Mouse (Mus musculus) neural tube, embryonic 14.5 days (tissue): Measurements from ENCODE around the gene Ccser1. TPM values are rescaled to one million over a fixed set of nuclear protein-coding genes. Genes with fewer than 3 reads are reported as not detected.
"Not testable (repeated sequence)": the region's sequence is repeated elsewhere in the genome, so short reads cannot be mapped to it uniquely, and the experiment has no call there.

Source experiments
- ATAC-seq: fragments of 200-750 bp; cut with Nextera tagmentation; 2 replicates; pipeline ENCODE4 v1.8.0; 2017; ENCODE audit warnings: low read depth, mild to moderate bottlenecking, moderate TSS enrichment, moderate library complexity
- H3K27ac ChIP-seq: fragments of 300-500 bp; sonication (generic); 2 replicates; pipeline ENCODE4 v1.5.1; 2014; ENCODE audit warnings: low read depth, mild to moderate bottlenecking, control low read depth, low read length, moderate library complexity, mixed read lengths
- H3K27me3 ChIP-seq: fragments of 300-500 bp; sonication (generic); 2 replicates; pipeline ENCODE4 v1.6.1; 2014; ENCODE audit warnings: low read length; ENCODE audit not compliant: control insufficient read depth, insufficient read depth
- H3K36me3 ChIP-seq: fragments of 300-500 bp; sonication (generic); 2 replicates; pipeline ENCODE4 v1.6.1; 2014; ENCODE audit warnings: low read length, mixed read lengths; ENCODE audit not compliant: control insufficient read depth, insufficient read depth
- H3K4me1 ChIP-seq: fragments of 300-500 bp; sonication (generic); 2 replicates; pipeline ENCODE4 v1.6.1; 2014; ENCODE audit warnings: low read length; ENCODE audit not compliant: control insufficient read depth, insufficient read depth
- H3K4me2 ChIP-seq: fragments of 300-500 bp; sonication (generic); 2 replicates; pipeline ENCODE4 v1.6.1; 2014; ENCODE audit warnings: mild to moderate bottlenecking, low read depth, low read length, control low read depth
- H3K4me3 ChIP-seq: fragments of 300-500 bp; sonication (generic); 2 replicates; pipeline ENCODE4 v1.5.1; 2014; ENCODE audit warnings: low read depth, low read length, control low read depth, mixed read lengths
- H3K9ac ChIP-seq: fragments of 300-500 bp; sonication (generic); replicated peaks from 2 replicates; pipeline ENCODE4 v1.6.1; 2014; ENCODE audit warnings: low read depth, mild to moderate bottlenecking, control low read depth, low read length, mixed read lengths
- H3K9me3 ChIP-seq: fragments of 300-500 bp; sonication (generic); 2 replicates; pipeline ENCODE4 v1.6.1; 2016; ENCODE audit warnings: low read length; ENCODE audit not compliant: control insufficient read depth
- WGBS: fragments of 180-500 bp; shearing (Covaris S2); extraction: QIAGEN DNeasy Blood & Tissue Kit; methylation state at CpG from one replicate; pipeline ENCODE4 v1.1.7; 2014; 5-methylcytosine and 5-hydroxymethylcytosine counted together
- polyA plus RNA-seq: library from polyadenylated mRNA; unstranded; fragments of >200 nt; fragmentation: Nextera tagmentation; extraction: Ambion mirVana; gene quantifications from 2 replicates; pipeline ENCODE4 v1.2.1, GENCODE M21; 2014

The Ccser1 gene
- polyA plus RNA-seq, 1 experiment from 2014 or later, result 37.5 TPM

GRCm38 (mm10) chr6:61976878-61977277 lies 796.8 kb downstream of the Ccser1 start:
- Histone ChIP-seq H3K27me3 (no peaks in the 10 kb centered on the region), H3K27ac (no peak overlapping the region), H3K36me3 (no peaks in the 10 kb centered on the region), H3K4me3 (no peak overlapping the region), H3K4me1 (no peaks in the 10 kb centered on the region), H3K9ac (no peak overlapping the region), H3K9me3 (no peaks in the 10 kb centered on the region), H3K4me2 (no peak overlapping the region)
- ATAC-seq, result no peak
- 61% methylated on average over 2 of the region's 2 CpGs for WGBS

DNA sequence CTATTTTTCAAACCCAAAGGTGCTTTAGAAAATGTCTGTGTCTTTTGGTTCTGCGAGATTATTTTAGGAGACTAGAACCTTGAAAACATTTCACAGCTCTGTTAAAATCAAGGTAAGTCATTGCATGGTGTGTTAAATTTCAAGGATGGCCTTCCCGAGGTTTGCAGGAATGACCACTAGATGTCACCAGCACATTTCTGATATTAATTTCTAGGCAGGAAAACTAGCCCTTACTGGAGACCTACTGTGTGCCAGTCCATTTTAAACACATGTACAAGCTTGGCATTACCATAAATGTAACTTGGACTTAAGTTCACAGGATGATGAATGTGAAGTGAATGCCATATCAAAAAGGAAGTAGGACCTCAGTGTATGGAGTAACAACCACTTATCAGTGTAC lies 798.3 kb downstream of the Ccser1 start:
- no peak for ATAC-seq
- 31% methylated on average over 2 of the region's 2 CpGs for WGBS
- H3K9me3 ChIP-seq, result no peaks in the 10 kb centered on the region
- H3K36me3 ChIP-seq, result no peaks in the 10 kb centered on the region
- no peaks in the 10 kb centered on the region for H3K4me1 ChIP-seq
- no peak overlapping the region for H3K9ac ChIP-seq
- no peak overlapping the region for H3K27ac ChIP-seq
- H3K4me2 ChIP-seq, result no peak overlapping the region
- H3K4me3 ChIP-seq, result no peak overlapping the region
- H3K27me3 ChIP-seq, result no peaks in the 10 kb centered on the region

- H3K36me3 ChIP-seq, result no peaks in the 10 kb centered on the region
- no peak overlapping the region for H3K4me3 ChIP-seq
- H3K4me1 ChIP-seq, result no peaks in the 10 kb centered on the region
- H3K27ac ChIP-seq, result no peak overlapping the region
- no peaks in the 10 kb centered on the region for H3K27me3 ChIP-seq
- H3K9ac ChIP-seq, result no peak overlapping the region
- no peak for ATAC-seq
- no peak overlapping the region for H3K4me2 ChIP-seq
- H3K9me3 ChIP-seq, result no peaks in the 10 kb centered on the region
Observed at GRCm38 (mm10) chr6:62014374-62014773, 834.2 kb downstream of the Ccser1 start.

GRCm38 (mm10) chr6:62044454-62044853 lies 864.3 kb downstream of the Ccser1 start:
- H3K4me2 ChIP-seq, result no peak overlapping the region
- H3K27ac ChIP-seq, result no peak overlapping the region
- H3K9me3 ChIP-seq, result no peaks in the 10 kb centered on the region
- 19% methylated on average over 1 of the region's 1 CpGs for WGBS
- H3K36me3 ChIP-seq, result no peaks in the 10 kb centered on the region
- ATAC-seq, result no peak
- no peak overlapping the region for H3K9ac ChIP-seq
- H3K4me3 ChIP-seq, result no peak overlapping the region
- no peaks in the 10 kb centered on the region for H3K4me1 ChIP-seq
- H3K27me3 ChIP-seq, result no peaks in the 10 kb centered on the region

GRCm38 (mm10) chr6:62045042-62045441 lies 864.9 kb downstream of the Ccser1 start:
- H3K9me3 ChIP-seq, H3K4me1 ChIP-seq, H3K4me2 ChIP-seq, H3K27me3 ChIP-seq, H3K27ac ChIP-seq, ATAC-seq, H3K9ac ChIP-seq, H3K4me3 ChIP-seq, H3K36me3 ChIP-seq: not testable (repeated sequence)
- 28% methylated on average over 1 of the region's 1 CpGs for WGBS

DNA sequence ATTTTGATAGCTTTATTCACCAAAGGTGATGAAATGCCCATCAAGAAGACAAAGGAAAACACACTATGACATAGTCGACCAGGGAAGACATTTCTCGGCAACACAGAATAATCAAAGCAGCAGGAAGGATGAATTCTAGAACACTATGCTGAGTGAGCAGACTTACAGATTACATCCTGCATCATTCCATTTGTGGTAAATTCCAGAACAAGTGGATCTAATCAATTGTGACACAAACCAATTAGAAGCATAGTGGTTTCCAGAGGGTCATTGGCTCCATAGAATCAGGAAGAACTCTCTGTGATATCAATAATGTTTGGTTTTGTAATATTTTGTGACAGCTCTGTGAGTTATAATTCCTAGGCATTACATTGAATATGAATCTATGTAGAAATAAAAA lies 875.2 kb downstream of the Ccser1 start:
- Histone ChIP-seq H3K4me2 (no peak overlapping the region), H3K36me3 (no peaks in the 10 kb centered on the region), H3K4me1 (no peaks in the 10 kb centered on the region), H3K9ac (no peak overlapping the region), H3K9me3 (no peaks in the 10 kb centered on the region), H3K4me3 (no peak overlapping the region), H3K27ac (no peak overlapping the region), H3K27me3 (no peaks in the 10 kb centered on the region)
- ATAC-seq, result no peak
- 71% methylated on average over 2 of the region's 2 CpGs for WGBS

GRCm38 (mm10) chr6:62066363-62067023 lies 886.4 kb downstream of the Ccser1 start:
- no peak overlapping the region for H3K4me3 ChIP-seq
- no peak overlapping the region for H3K4me2 ChIP-seq
- H3K36me3 ChIP-seq, result no peaks in the 10 kb centered on the region
- peak; percentile 41; the same call in 1 of the 2 replicates for ATAC-seq
- no peaks in the 10 kb centered on the region for H3K27me3 ChIP-seq
- WGBS, result 48% methylated on average over 6 of the region's 6 CpGs
- no peaks in the 10 kb centered on the region for H3K9me3 ChIP-seq
- H3K27ac ChIP-seq, result no peak overlapping the region
- H3K4me1 ChIP-seq, result no peaks in the 10 kb centered on the region
- H3K9ac ChIP-seq, result no peak overlapping the region

GRCm38 (mm10) chr6:62067024-62067380 lies 886.9 kb downstream of the Ccser1 start:
- Histone ChIP-seq H3K27me3 (no peaks in the 10 kb centered on the region), H3K9ac (no peak overlapping the region), H3K36me3 (no peaks in the 10 kb centered on the region), H3K27ac (no peak overlapping the region), H3K9me3 (no peaks in the 10 kb centered on the region), H3K4me3 (no peak overlapping the region), H3K4me1 (no peaks in the 10 kb centered on the region), H3K4me2 (no peak overlapping the region)
- no peak for ATAC-seq
- 73% methylated on average over 4 of the region's 4 CpGs for whole genome bisulfite sequencing

DNA sequence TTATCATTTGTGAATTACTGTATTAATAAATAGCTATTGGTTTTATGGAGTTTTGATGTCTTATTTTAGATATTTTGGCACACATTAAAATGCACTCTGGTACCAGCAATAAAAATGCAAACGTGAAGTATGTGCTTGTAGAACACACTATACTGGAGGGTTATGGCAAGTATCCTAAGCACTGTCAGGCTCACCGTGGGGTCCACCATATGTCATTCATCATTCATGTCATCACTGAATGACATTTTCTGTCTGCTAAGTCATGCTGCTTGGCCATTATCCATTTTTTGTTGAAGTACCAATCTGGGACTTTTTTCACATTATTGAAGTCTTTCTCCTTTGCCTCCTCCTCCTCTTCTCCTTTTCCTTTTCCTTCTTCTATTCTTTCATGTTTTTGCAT lies 925.3 kb downstream of the Ccser1 start:
- no peak for ATAC-seq
- H3K9ac ChIP-seq, result no peak overlapping the region
- no peaks in the 10 kb centered on the region for H3K36me3 ChIP-seq
- H3K9me3 ChIP-seq, result no peaks in the 10 kb centered on the region
- H3K4me3 ChIP-seq, result no peak overlapping the region
- H3K4me2 ChIP-seq, result no peak overlapping the region
- WGBS, result 58% methylated on average over 2 of the region's 2 CpGs
- no peaks in the 10 kb centered on the region for H3K4me1 ChIP-seq
- no peaks in the 10 kb centered on the region for H3K27me3 ChIP-seq
- H3K27ac ChIP-seq, result no peak overlapping the region
